Mouse (Mus musculus) adrenal gland (tissue): ENCODE data around the gene Litaf.
"Not testable (repeated sequence)": the region's sequence is repeated elsewhere in the genome, so short reads cannot be mapped to it uniquely, and the experiment has no call there.

Experiments
- intact Hi-C: fragments of 180-260 bp; cut with DNase I; formaldehyde crosslinking; loops from one replicate; pipeline ENCODE4 v1.15.1; 2025

Gene Litaf

DNA sequence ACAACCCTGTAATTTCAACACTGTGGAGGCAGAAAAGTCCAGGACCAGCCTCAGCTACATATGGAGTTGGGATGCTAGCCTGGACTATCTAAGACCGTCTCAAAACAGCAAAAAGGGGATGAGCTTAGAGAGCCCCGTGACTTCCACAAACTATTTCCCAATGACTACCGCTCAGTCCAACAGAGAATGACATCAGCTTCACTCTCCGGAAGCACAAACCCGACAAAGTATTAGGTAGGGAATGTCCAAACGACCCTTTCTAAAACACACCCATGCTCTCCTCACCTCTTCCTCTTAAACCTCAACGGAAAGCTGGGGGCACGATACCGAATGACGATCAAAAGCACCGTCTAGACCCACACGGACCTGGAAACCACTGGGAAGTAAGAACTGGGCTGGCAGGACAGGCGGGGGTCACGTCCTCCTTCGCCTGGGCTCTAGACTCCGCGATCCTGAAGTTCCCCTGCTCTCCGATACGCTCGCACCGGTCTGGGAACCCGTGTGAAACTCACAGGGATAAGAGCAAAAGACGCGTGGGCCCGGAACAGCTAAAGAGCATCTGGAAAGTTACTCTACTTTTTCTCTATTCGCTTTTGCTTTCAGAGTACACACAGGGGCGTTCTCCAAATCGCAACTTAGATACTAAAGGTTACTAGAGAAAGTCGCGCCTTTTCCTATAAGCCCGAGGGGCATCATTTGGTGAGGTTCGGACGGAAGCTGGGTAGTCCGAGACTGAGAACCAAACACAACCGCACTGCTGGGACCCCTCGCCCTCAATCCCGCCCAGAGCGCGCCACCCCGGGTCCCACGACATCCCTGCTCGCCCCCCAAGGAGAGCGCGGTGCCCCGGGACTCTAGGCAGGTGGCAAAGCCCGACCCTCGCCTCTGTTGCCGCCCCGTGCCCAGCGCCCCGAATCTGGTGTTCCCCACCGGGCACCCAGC is 73.6 kb downstream of the Litaf start:
- intact Hi-C loops: no loop called here

DNA sequence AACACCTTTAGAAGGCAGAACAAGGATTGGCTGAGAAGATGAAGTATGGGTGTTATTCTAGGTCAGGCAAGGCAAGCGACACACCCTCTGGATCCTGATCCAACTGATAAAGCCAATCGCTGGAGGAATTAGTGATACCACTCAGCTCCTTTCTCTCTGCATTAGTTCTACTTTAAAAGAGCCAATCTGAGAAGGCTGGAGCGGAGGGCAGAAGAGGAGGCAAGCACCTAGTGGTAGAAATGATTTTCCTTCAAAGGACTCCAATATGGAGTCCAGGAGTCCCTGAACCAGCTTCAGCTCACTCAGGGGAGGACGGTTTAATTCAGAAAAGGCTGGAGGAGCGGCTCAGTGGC is 74.2 kb downstream of the Litaf start:
- intact Hi-C loops: no loop called here

- intact Hi-C loops: no loop called here
Measured at GRCm38 (mm10) chr16:10990763-10991162, 75.2 kb downstream of the Litaf start.

GRCm38 (mm10) chr16:10989896-10990295 is 76.1 kb downstream of the Litaf start:
- intact Hi-C loops: no loop called here

DNA sequence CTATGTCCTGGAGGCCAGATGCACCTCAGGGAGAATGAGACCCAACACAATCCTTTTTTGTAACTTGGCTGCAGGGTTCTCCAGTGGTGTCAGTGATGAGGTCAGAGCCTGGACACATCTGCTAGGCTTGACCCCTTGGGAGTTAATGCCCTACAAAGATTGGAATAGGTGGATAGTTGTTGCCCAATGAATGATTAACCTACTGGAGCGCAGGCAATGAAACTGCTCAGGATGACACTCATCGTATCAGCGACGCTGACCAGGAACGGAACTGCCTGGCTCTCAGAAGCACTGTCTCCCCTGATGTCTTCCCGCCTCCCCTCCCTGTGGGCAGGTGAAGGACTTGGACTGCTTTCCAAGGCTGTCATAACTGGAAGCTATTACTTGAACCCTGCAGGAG is 76.6 kb downstream of the Litaf start:
- intact Hi-C loops: no loop called here

- intact Hi-C loops: no loop called here
Measured at GRCm38 (mm10) chr16:10988261-10988660, 77.7 kb downstream of the Litaf start.

GRCm38 (mm10) chr16:10984534-10984933 is 81.4 kb downstream of the Litaf start:
- intact Hi-C loops: no loop called here

GRCm38 (mm10) chr16:10981493-10982070 is 84.4 kb downstream of the Litaf start:
- intact Hi-C loops: no loop called here

DNA sequence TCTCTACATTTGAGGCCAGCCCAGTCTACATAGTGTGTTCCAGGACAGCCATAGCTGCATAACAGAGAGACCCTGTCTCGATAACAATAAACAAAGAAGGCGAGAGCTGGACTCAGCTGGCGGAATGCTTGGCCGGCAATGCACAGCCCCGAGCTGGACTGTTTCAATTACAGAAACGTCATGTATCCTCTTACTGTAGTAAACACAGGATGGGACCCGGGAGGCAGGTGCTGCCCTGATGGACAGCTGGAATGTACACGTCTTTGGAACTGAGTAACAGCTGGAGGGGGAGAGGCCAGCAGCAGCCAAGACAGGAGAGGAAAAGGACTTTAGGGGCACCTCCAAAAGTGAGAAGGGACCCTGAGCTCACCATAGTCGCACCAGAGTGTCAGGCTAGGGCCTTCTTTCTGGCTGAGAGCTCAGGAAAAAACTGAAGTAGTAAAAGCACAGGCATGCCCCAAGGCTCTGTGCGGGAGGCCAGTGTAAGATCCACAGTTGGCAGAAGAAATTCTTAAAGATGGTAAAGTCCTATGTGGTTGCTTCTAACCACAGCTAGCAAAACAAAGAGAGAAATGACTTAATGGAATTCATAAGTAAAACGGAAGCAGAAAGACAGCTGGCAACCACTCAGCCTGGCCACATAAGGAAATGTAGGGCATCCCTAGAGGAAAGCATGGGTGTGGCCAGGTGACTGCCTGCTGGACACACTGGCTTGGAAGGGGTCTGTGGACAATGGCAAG is 86.7 kb downstream of the Litaf start:
- intact Hi-C loops: no loop called here

- intact Hi-C loops: no loop called here
Measured at GRCm38 (mm10) chr16:10977877-10978276, 88.1 kb downstream of the Litaf start.

DNA sequence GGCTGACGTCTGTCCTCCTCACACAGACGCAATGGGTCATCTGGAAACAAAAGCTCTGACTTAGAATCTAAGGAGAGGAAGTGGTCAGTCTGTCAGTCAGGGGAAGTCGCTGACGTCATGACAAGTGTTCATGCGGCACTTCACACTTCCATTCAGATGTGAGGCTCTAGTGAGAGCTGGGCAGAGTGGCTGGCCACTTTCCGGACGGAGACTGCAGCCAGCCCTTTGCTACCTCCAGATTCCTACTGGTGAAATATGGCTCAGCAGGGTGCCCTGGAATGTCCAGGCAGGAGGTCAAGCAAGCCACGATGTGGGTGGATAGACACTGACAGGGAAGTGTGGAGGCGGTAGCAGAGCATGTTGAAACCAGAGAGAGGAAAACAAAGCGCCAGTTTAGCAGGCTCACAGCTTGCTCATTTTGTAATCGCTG is 89.7 kb downstream of the Litaf start:
- intact Hi-C loops: no loop called here

DNA sequence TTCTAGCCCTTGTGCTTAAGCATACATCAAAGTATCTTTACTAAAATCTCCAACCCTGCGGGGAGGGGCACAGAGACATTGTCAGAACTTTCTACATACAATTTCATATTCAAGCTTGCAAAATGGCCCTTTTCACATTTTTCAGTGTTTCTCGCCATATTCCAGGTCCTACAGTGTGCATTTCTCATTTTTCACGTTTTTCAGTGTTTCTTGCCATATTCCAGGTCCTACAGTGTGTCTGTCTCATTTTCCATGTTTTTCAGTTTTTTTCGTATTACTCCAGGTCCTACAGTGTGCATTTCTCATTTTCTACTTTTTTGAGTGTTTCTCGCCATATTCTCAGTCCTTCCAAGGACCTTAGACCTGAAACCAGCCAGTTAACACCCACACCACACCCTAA is 91.0 kb downstream of the Litaf start:
- intact Hi-C loops: no loop called here

DNA sequence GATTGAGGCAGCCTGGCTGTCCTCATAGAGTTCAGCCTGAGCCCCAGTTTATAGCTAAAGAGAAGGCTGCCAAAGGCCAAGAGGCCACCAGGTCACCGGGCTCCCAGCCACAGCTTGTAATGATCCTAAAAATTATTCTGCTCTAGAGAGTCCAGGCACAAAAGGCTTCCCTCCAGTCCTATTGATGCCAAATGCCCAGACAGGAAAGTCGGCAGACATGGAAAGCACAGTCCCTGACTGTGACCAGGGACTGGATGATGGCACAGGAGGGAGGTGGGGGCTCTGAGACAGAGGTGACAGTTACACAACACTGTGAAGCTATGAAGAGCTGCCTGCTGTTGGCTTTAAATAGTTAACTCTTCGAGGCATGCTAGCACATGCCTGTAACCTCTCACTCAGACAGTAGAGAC is 91.9 kb downstream of the Litaf start:
- intact Hi-C loops: no loop called here

- intact Hi-C loops: no loop called here
Measured at GRCm38 (mm10) chr16:10972259-10972658, 93.7 kb downstream of the Litaf start.

DNA sequence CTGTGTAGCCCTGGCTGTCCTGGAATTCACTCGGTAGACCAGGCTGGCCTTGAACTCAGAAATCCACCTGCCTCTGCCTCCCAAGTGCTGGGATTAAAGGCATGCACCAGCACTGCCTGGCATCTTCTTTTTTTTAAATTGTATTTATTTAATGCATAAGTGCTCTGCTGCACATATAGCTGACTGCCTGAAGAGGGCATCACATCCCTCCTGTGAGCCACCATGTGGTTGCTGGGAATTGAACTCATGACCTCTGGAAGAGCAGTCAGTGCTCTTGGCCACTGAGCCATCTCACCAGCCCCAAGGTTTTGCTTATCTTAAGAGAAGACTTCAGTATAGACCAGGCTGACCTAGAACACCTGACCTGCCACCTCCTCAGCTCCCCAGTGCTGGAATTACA is 96.0 kb downstream of the Litaf start:
- intact Hi-C loops: not testable (repeated sequence)

GRCm38 (mm10) chr16:10969342-10969741 is 96.6 kb downstream of the Litaf start:
- intact Hi-C loops: no loop called here

GRCm38 (mm10) chr16:10968299-10968698 is 97.7 kb downstream of the Litaf start:
- intact Hi-C loops: no loop called here

- intact Hi-C loops: no loop called here
Measured at GRCm38 (mm10) chr16:10967756-10968155, 98.2 kb downstream of the Litaf start.

DNA sequence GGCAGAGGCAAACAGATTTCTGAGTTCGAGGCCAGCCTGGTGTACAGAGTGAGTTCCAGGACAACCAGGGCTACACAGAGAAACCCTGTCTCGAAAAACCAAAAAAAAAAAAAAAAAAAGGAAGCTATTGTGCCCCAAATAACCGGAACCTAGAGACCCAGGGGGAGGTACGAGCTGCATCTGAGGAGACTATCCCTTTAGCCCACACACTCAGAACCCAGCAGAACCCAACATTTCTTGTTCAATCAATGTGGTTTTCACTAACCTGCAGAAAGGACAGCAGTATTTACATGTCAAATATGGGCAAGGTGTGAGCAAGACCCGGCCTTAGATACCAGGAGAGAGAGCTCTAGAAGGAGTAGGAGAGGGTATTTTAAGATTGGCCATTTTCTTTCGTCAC is 98.9 kb downstream of the Litaf start:
- intact Hi-C loops: no loop called here

DNA sequence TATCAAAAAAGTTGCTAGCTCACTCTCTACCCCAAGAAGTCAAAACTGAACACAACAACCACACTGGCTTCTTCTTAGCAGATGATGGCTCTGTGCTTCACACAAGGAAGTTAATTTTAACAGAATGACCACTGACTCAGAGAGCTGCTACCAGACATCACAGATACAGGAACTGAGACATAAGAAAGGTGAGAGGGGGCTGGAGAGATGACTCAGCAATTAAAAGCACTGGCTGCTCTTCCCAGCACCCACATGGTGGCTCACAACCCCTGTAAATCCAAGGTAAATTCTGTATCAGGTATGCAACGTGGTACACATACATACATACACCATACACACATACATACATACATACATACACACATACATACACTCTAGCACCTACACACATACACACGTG is 100.9 kb downstream of the Litaf start:
- intact Hi-C loops: no loop called here

GRCm38 (mm10) chr16:10960916-10961315 is 105.0 kb downstream of the Litaf start:
- intact Hi-C loops: no loop called here

GRCm38 (mm10) chr16:10958763-10959440 is 107.1 kb downstream of the Litaf start:
- intact Hi-C loops: no loop called here
